Mouse (Mus musculus): ENCODE measurements at regions not wholly inside any gene's neighbourhood (a gene's known extent, or its start where the extent isn't known, plus 50 kb on each side); places are given as distances from the start of the nearest gene placed in this dataset.

DNA sequence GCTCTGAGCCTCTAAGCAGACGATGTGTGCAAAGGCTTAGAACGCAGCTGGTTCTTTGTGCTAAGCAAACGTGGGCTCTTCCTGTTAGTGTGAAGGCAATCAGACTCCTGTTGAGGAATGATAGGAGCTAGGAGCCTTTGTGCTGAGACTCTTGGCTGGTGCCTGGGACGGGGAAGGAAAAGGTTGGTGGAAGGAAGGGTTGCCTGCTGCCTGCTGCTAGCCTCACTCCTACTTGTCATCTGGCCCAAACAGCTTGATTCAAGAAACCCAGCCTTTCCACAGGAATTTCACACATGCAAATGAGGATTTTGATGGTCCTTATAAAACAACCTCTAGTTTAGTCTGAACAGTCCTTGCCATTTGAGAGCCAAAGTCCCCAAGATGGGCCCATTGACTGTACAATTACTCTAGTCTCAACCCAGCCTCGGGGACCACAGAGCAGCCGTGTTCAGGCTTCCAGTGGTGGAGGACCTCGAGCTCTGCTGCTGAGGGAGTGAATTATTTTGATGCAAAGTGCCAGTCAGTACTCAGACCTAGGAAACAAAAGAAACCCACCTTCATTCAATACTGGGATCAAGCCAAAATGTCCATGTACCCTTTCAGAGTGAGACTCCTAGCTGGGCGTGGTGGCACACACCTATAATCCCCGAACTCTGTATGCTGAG lies 211.5 kb upstream of the Srek1ip1 start:
- Histone ChIP-seq H3K36me3 (no peaks in the 10 kb centered on the region), H3K27ac (no peak overlapping the region), H3K4me3 (replicated peaks) (no peak overlapping the region), H3K4me1 (replicated peaks) (no peaks in the 10 kb centered on the region), H3K4me2 (replicated peaks) (no peak overlapping the region), H3K27me3 (replicated peaks) (no peaks in the 10 kb centered on the region), H3K9ac (no peak overlapping the region), H3K9me3 (no peaks in the 10 kb centered on the region)
- ATAC-seq: no peak
- WGBS: 55% methylated on average over 9 of the region's 9 CpGs

Data from intestine, embryonic 15.5 days (tissue).